ENCODE assay signal across 11 mouse cellular contexts in genomic region chr6:87203467-87203866, GRCm38 (mm10).
"Had no signal": no experiment of that assay in that cellular context is flagged by ENCODE, and none has a peak within 500 bp of the region (broad histone marks: within the 10 kb centered on the region; RNA-seq: fewer than 3 reads in every experiment).

No protein-coding gene starts in this region.

- H3K4me3 ChIP-seq: layer of hippocampus, adult 2 months; left cerebral cortex, adult 2 months; midbrain, embryonic 13.5 days; neural tube, embryonic 12.5 days had no signal

- H3K36me3 ChIP-seq: midbrain, embryonic 13.5 days; neural tube, embryonic 12.5 days had no signal

- H3K4me2 ChIP-seq: midbrain, embryonic 13.5 days; neural tube, embryonic 12.5 days had no signal

- H3K9ac ChIP-seq: liver, embryonic 14.5 days; midbrain, embryonic 13.5 days; neural tube, embryonic 12.5 days had no signal

- H3K4me1 ChIP-seq: neural tube, embryonic 12.5 days had no signal

- H3K9me3 ChIP-seq: midbrain, embryonic 13.5 days; neural tube, embryonic 12.5 days had no signal

- H3K27ac ChIP-seq: layer of hippocampus, adult 2 months; left cerebral cortex, adult 2 months; liver, embryonic 14.5 days; midbrain, embryonic 13.5 days; neural tube, embryonic 12.5 days had no signal

- H3K27me3 ChIP-seq: midbrain, embryonic 13.5 days; neural tube, embryonic 12.5 days had no signal

- ATAC-seq: midbrain, embryonic 13.5 days had no signal

- DNase-seq: kidney, adult 18-20 months; kidney, postnatal 10 days; kidney, postnatal 4 days; lung, adult 18-20 months; lung, postnatal 36 days; thymus, postnatal 4 days had no signal
